Mouse (Mus musculus) neural tube, embryonic 11.5 days (tissue): Measurements from ENCODE around the gene Zbed3. TPM values are rescaled to one million over a fixed set of nuclear protein-coding genes. Genes with fewer than 3 reads are reported as not detected.

ENCODE experiments used
- ATAC-seq: fragments of 200-750 bp; cut with Nextera tagmentation; 2 replicates; pipeline ENCODE4 v1.8.0; 2017; ENCODE audit warnings: moderate number of reproducible peaks, mild to moderate bottlenecking, moderate TSS enrichment, moderate library complexity; ENCODE audit not compliant: insufficient read depth, low FRiP score, low TSS enrichment
- DNase-seq: peaks from one replicate; pipeline ENCODE4 v3.0.0-alpha.2; 2015; ENCODE audit warnings: low spot score
- H3K27ac ChIP-seq: fragments of 300-500 bp; sonication (generic); 2 replicates; pipeline ENCODE4 v1.5.1; 2014; ENCODE audit warnings: low read depth, mild to moderate bottlenecking, low read length
- H3K27me3 ChIP-seq: fragments of 300-500 bp; sonication (generic); 2 replicates; pipeline ENCODE4 v1.6.1; 2014; ENCODE audit warnings: mild to moderate bottlenecking, low read length, mixed read lengths; ENCODE audit not compliant: control insufficient read depth, insufficient read depth
- H3K36me3 ChIP-seq: fragments of 300-500 bp; sonication (generic); 2 replicates; pipeline ENCODE4 v1.6.1; 2014; ENCODE audit warnings: mild to moderate bottlenecking, low read length, moderate library complexity, mixed read lengths; ENCODE audit not compliant: control insufficient read depth, insufficient read depth
- H3K4me1 ChIP-seq: fragments of 300-500 bp; sonication (generic); 2 replicates; pipeline ENCODE4 v1.6.1; 2014; ENCODE audit warnings: low read length, mixed read lengths; ENCODE audit not compliant: control insufficient read depth, insufficient read depth
- H3K4me2 ChIP-seq: fragments of 300-500 bp; sonication (generic); 2 replicates; pipeline ENCODE4 v1.6.1; 2014; ENCODE audit warnings: low read depth, mild to moderate bottlenecking, moderate library complexity
- H3K4me3 ChIP-seq: fragments of 300-500 bp; sonication (generic); 2 replicates; pipeline ENCODE4 v1.5.1; 2014; ENCODE audit warnings: low read depth, low read length
- H3K9ac ChIP-seq: fragments of 300-500 bp; sonication (generic); 2 replicates; pipeline ENCODE4 v1.6.1; 2014; ENCODE audit warnings: mild to moderate bottlenecking, low read length
- H3K9me3 ChIP-seq: fragments of 300-500 bp; sonication (generic); 2 replicates; pipeline ENCODE4 v1.6.1; 2016; ENCODE audit warnings: low read length; ENCODE audit not compliant: control insufficient read depth
- WGBS: fragments of 180-500 bp; shearing (Covaris S2); extraction: QIAGEN DNeasy Blood & Tissue Kit; methylation state at CpG from one replicate; pipeline ENCODE4 v1.1.7; 2014; 5-methylcytosine and 5-hydroxymethylcytosine counted together
- polyA plus RNA-seq: library from polyadenylated mRNA; unstranded; fragments of >200 nt; fragmentation: Nextera tagmentation; extraction: Ambion mirVana; gene quantifications from 2 replicates; pipeline ENCODE4 v1.2.1, GENCODE M21; 2014

Zbed3 gene
- polyA plus RNA-seq, 1 experiment from 2014 or later, result 57.2 TPM

DNA sequence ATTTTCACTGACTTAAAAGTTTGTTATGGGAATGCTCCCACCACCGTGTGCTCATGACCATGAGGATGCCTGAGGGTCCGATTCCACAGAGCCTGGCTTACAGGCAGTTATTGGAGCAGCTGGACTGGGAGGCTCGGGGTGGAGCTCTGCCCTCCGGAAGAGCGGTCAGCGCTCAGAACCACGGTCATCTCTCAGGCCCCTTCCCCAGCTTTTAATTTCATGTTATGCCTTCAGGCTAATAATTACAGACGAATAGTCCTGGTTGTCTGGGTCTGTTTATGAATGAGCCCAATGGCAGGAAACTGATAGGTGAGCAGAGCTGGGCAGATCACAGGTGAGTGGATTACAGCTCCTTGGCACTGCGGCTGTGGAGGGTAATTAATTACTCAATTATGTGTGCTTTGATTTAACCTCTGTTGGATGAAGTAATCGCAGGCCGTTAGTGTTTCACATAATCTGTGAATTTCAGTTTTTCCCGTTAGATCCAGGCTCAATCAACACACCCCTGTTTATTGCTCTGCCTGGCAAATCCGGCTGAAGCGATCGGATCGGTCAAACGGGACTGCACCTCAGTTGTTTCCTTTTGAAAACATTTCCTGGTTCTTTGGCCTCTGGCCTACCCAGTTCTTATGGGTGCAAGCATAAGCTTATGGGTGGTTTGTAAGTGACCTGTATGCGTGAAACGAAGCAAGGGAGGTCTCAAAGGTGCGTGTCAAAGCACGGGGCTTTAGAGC, 3.4 kb downstream of the Zbed3 start:
- Histone ChIP-seq H3K9me3 (no peaks in the 10 kb centered on the region), H3K27me3 (no peaks in the 10 kb centered on the region), H3K4me3 (peak overlapping the region; percentile 79), H3K9ac (peak overlapping the region; percentile 44; the same call in 1 of the 2 replicates), H3K4me2 (peak overlapping the region; percentile 93), H3K27ac (no peak overlapping the region), H3K4me1 (peaks cover 15% of the 10 kb centered on the region; the same call in 1 of the 2 replicates), H3K36me3 (no peaks in the 10 kb centered on the region)
- ATAC-seq, result no peak
- peak; percentile 55 for DNase-seq
- 7% methylated on average over 21 of the region's 21 CpGs for WGBS

DNA sequence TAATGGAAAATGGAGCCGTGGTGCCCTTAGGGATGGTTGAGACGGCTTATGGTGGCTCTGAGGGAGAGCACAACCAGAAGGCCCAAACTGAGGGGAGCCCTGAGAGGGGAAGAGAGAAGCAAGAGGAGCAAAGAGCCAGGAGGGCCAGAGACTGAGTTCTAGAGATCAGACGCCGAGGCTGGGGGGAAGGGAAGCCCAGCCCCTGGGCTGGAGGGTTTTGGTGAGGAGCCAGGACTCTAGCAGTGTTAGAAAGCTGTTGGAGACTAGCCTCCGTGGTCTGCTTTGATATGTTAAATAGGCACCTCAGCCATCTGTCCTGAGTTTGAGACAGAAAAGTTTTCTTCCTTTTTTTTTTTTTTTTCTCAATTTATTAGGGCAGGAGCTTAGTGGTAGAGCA, 3.9 kb downstream of the Zbed3 start:
- ATAC-seq (no peak), DNase-seq (peak; percentile 36)
- peaks cover 15% of the 10 kb centered on the region; the same call in 1 of the 2 replicates for H3K4me1 ChIP-seq
- H3K9me3 ChIP-seq, result no peaks in the 10 kb centered on the region
- H3K4me2 ChIP-seq, result peak overlapping the region; percentile 93
- no peaks in the 10 kb centered on the region for H3K27me3 ChIP-seq
- H3K9ac ChIP-seq, result peak overlapping the region; percentile 9; the same call in 1 of the 2 replicates
- WGBS, result 3% methylated on average over 5 of the region's 5 CpGs
- H3K4me3 ChIP-seq, result peak overlapping the region; percentile 79
- no peaks in the 10 kb centered on the region for H3K36me3 ChIP-seq
- H3K27ac ChIP-seq, result no peak overlapping the region

- Histone ChIP-seq H3K9me3 (no peaks in the 10 kb centered on the region), H3K9ac (no peak overlapping the region), H3K4me1 (peaks cover 15% of the 10 kb centered on the region; the same call in 1 of the 2 replicates), H3K27me3 (no peaks in the 10 kb centered on the region), H3K4me2 (no peak overlapping the region), H3K27ac (no peak overlapping the region), H3K36me3 (no peaks in the 10 kb centered on the region), H3K4me3 (no peak overlapping the region)
- WGBS, result 91% methylated on average over 11 of the region's 11 CpGs
- no peak for DNase-seq
- ATAC-seq, result no peak
Measured at GRCm38 (mm10) chr13:95328767-95329166, 5.4 kb downstream of the Zbed3 start.

DNA sequence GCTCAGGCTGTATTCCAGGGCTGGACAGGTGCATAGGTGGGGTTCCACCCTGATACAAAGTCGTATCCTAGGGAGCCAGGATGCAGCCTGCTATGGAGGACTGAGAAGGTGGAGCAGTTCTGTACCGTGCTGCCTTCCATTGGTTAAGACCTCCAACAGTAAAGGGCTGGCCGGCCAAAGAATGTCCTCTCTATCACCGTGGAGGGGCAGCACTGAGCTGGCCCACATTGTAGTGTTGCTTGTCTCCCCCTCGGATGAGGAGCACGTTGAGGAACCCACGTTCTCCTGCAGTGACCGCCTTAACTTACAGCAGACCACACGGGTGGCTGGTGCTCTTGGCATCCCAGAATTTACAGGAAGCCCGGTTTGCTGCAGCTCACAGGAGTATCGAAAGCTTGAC, 7.1 kb downstream of the Zbed3 start:
- no peak overlapping the region for H3K4me2 ChIP-seq
- H3K9me3 ChIP-seq, result no peaks in the 10 kb centered on the region
- H3K4me1 ChIP-seq, result peaks cover 12% of the 10 kb centered on the region; the same call in 1 of the 2 replicates
- H3K27ac ChIP-seq, result no peak overlapping the region
- peaks cover 2% of the 10 kb centered on the region; the same call in 1 of the 2 replicates for H3K36me3 ChIP-seq
- WGBS, result 59% methylated on average over 11 of the region's 11 CpGs
- no peaks in the 10 kb centered on the region for H3K27me3 ChIP-seq
- H3K9ac ChIP-seq, result no peak overlapping the region
- DNase-seq (no peak), ATAC-seq (no peak)
- H3K4me3 ChIP-seq, result no peak overlapping the region

DNA sequence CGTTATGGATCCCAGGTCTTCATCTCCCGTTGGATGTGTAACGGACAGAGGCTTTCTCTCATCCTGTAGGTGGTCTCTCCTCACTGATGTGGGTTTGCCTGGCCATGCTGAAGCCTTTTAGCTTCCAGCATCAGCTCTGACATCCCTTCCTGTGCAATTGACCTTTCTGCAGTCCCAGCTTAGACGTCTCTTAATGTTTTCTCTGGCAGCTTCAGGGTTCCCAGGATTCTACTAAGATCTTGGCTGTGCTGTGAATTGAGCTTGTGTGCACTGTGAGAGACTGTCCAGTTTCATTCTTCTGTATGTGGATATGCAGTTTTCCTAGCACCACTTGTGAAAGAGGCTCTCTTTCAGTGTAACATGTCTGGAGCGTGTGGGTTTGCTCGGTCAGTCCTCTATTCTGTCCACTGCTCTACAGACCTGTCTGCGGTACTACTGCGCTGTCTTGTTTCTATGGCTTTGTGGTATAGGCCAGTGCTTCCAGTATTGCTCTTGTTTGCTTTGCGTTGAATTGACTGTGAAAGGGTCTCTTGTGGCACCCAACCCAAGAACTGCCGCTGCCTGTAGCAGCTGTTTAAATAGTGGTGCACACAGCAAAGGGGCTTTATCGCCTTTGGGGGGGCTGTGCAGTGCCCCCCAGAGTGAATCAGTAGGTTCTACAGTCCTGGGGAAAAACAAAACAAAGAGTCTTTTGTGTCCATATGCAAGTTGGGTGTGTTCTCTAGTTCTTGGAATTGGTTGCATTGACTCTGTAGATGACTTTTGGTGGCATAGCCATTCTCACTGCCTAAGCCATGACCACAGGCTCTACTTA, 8.9 kb downstream of the Zbed3 start:
- no peak overlapping the region for H3K9ac ChIP-seq
- peaks cover 2% of the 10 kb centered on the region; the same call in 1 of the 2 replicates for H3K4me1 ChIP-seq
- no peak overlapping the region for H3K4me2 ChIP-seq
- H3K27me3 ChIP-seq, result no peaks in the 10 kb centered on the region
- DNase-seq (no peak), ATAC-seq (no peak)
- no peaks in the 10 kb centered on the region for H3K9me3 ChIP-seq
- 75% methylated on average over 11 of the region's 11 CpGs for WGBS
- H3K36me3 ChIP-seq, result peaks cover 4% of the 10 kb centered on the region; the same call in 1 of the 2 replicates
- H3K27ac ChIP-seq, result no peak overlapping the region
- H3K4me3 ChIP-seq, result no peak overlapping the region

DNA sequence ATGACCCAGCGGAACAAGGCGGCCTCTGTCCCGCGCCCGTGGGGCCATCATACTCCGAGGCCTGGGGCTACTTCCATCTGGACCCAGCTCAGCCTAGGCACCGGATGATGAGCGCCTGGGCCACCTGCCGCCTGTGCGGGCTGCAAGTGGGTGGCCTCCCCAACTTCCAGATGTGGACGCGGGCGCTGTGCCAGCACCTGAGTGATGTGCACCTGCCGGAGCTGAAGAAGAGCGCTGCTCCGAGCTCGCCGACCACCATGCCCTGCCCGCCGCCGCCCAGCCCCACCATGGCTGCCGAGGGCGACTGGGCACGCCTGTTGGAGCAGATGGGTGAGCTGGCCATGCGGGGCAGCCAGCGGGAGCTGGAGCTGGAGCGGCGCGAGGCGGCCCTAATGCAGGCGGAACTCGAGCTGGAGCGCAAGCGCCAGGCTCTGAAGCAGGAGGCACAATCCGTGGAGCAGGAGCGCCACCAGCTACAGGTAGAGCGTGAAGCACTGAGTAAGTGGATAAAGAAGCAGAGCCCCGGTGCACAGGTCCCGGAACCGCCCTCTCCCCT, 12.8 kb downstream of the Zbed3 start:
- no peak overlapping the region for H3K4me2 ChIP-seq
- no peak for DNase-seq
- H3K9ac ChIP-seq, result no peak overlapping the region
- 59% methylated on average over 39 of the region's 40 CpGs for WGBS
- H3K4me3 ChIP-seq, result no peak overlapping the region
- H3K27ac ChIP-seq, result no peak overlapping the region
- no peaks in the 10 kb centered on the region for H3K27me3 ChIP-seq
- H3K4me1 ChIP-seq, result no peaks in the 10 kb centered on the region
- ATAC-seq, result 0 out of 2 replicates have a peak, but pooled peaks have one; percentile 35
- H3K36me3 ChIP-seq, result peaks cover 4% of the 10 kb centered on the region; the same call in 1 of the 2 replicates
- H3K9me3 ChIP-seq, result no peaks in the 10 kb centered on the region

GRCm38 (mm10) chr13:95343470-95343869, 20.1 kb downstream of the Zbed3 start:
- H3K36me3 ChIP-seq, result no peaks in the 10 kb centered on the region
- H3K4me3 ChIP-seq, result no peak overlapping the region
- ATAC-seq (no peak), DNase-seq (no peak)
- H3K4me1 ChIP-seq, result no peaks in the 10 kb centered on the region
- H3K4me2 ChIP-seq, result no peak overlapping the region
- WGBS, result 87% methylated on average over 8 of the region's 8 CpGs
- H3K27ac ChIP-seq, result no peak overlapping the region
- no peak overlapping the region for H3K9ac ChIP-seq
- no peaks in the 10 kb centered on the region for H3K27me3 ChIP-seq
- no peaks in the 10 kb centered on the region for H3K9me3 ChIP-seq

DNA sequence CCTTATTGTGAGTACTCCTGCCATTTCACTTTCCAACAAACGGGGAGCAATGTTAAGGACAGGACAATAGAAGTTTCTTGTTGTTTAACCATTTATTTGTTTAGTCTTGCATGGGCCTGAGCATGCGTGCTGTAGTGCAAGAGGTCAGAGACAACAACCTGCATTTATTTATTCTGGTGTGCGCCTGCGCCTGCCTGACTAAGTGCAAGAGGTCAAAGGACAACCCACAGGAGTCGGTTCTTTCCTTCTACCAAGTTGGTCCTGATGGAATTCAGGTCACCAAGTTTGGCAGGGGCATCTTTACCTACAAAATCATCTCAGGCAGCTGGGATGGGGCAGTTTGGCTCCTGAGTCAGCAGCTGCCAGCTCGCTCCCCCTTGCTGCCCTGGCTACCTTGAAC, 22.5 kb downstream of the Zbed3 start:
- Histone ChIP-seq H3K36me3 (peaks cover 3% of the 10 kb centered on the region; the same call in 1 of the 2 replicates), H3K9me3 (no peaks in the 10 kb centered on the region), H3K4me1 (no peaks in the 10 kb centered on the region), H3K4me3 (no peak overlapping the region), H3K27me3 (no peaks in the 10 kb centered on the region), H3K4me2 (no peak overlapping the region), H3K27ac (no peak overlapping the region), H3K9ac (no peak overlapping the region)
- WGBS, result 81% methylated on average over 6 of the region's 6 CpGs
- DNase-seq, result no peak
- no peak for ATAC-seq
